Mouse (Mus musculus): ENCODE measurements around the gene Gm20388.

- TF ChIP-seq POLR2A (IDR thresholded peaks at IDR 0.05; ENCODE audit: borderline replicate concordance, extremely low read depth, insufficient read depth, insufficient read length, poor library complexity, severe bottlenecking), result no peak
- TF ChIP-seq CTCF (IDR thresholded peaks at IDR 0.05; ENCODE audit: borderline replicate concordance, extremely low read depth, insufficient read depth, insufficient read length), result no peak
Observed at GRCm38 (mm10) chr8:120273430-120273829, 362.8 kb downstream of the Gm20388 start.

All from brain, embryonic 14.5 days (tissue).